Mouse (Mus musculus): Measurements from ENCODE around the gene Slc6a15. TPM values are rescaled to one million over a fixed set of nuclear protein-coding genes. Genes with fewer than 3 reads are reported as not detected.

Slc6a15 gene
- total and polyA plus RNA-seq, 2 experiments from 2014 or later: 58.8 to 79.5 TPM

DNA sequence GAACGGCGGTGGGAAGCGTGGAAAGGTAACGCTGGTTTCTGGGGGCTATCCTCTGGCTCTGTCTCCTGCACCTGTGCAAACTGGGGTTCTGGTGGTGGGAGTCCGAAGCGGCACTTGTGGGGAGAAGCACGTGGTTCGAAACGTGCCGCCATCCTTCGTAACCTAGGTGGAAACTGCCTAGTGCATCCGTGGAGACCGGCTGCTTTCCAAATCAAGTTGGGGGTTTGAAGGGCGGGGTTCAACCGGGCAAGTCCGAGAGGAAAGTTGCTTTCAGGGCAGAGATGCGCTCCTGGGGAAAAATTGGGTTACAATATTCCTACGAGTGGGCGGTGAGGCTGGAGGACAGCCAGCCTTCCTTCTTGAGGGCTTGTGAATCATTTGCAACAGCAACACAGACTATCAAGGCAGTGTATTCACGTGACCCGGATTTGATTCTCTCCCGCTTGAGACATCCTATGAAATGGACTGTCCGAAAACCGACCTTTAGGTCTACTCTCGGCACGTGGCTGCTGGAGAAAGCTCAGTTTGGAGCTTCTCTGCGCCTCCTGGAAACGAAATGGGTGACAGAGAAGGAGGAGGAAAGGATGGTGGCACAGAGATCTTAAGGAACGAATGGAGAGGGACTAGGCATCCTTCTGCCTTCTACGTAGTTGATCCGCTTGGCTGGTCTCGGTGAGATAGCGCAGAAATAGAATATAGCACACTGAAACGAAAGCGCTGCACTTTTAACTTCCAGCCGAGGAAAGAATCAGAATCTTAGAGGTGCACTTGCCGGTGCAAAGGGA, 905 bp downstream of the Slc6a15 start:
- H3K27me3 ChIP-seq (ENCODE audit: insufficient read depth, low read length): no peaks in the 10 kb centered on the region
- H3K9ac ChIP-seq (replicated peaks; ENCODE audit: low read length): peak overlapping the region; percentile 78
- no peaks in the 10 kb centered on the region for H3K4me1 ChIP-seq (ENCODE audit: insufficient read depth, low read length)
- ATAC-seq (peak; percentile 52), DNase-seq (ENCODE audit: low spot score) (peak; percentile 62)
- under 1% methylated on average over 37 of the region's 37 CpGs for WGBS
- H3K4me3 ChIP-seq (ENCODE audit: low read length): peak overlapping the region; percentile 53
- no peak for TF ChIP-seq CTCF (IDR thresholded peaks at IDR 0.05; ENCODE audit: low read depth)
- H3K36me3 ChIP-seq (ENCODE audit: insufficient read depth, low read length): no peaks in the 10 kb centered on the region
- H3K4me2 ChIP-seq (ENCODE audit: low read depth, low read length): peak overlapping the region; percentile 83
- H3K9me3 ChIP-seq (ENCODE audit: low read length): no peaks in the 10 kb centered on the region
- peak overlapping the region; percentile 85 for H3K27ac ChIP-seq

DNA sequence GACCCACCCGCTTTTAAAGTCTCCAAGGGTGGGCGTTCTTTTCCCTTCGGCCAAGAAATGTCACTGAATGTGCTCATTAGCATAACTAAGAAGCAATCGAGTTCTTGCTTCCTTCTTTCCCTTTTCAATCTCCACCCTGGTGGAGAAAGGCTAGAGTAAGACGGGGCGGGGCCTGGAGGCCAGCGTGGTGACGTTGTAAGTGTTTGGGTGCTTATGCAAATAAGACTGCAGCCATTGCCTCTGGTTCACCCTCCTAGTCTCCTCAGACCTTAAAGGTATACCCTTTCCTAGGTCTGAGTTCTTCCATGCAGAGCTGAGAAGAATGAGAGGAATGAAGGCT, 1.5 kb downstream of the Slc6a15 start:
- H3K9ac ChIP-seq (replicated peaks; ENCODE audit: low read length): peak overlapping the region; percentile 78
- H3K9me3 ChIP-seq (ENCODE audit: low read length): no peaks in the 10 kb centered on the region

DNA sequence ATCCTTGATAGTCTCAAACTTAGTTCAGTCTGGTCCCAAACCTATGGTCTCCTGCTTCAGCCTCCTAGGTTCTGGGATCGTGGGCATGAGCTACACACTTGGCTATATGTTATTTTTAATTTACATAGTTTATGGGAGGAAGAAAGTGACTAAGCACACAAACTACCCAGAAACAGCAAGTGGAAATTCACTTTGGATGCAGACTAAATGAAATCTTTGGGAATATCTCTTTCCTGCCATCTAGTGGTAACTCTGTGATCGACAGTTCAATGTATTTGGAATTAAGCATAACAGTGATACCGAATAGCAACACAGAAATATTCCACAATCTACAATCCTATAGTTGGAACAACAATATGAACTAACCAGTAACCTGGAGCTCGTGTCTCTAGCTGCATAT, 34.6 kb downstream of the Slc6a15 start:
- 0 out of 2 replicates have a peak, but pooled peaks have one; percentile 51 for ATAC-seq

More for the DNA sequence above, 1.5 kb downstream of the Slc6a15 start:
- ATAC-seq: peak; percentile 89
- WGBS: 1% methylated on average over 8 of the region's 8 CpGs
- peak overlapping the region; percentile 53 for H3K4me3 ChIP-seq (ENCODE audit: low read length)
- H3K4me1 ChIP-seq (ENCODE audit: insufficient read depth, low read length): no peaks in the 10 kb centered on the region
- H3K27me3 ChIP-seq (ENCODE audit: insufficient read depth, low read length): no peaks in the 10 kb centered on the region
- DNase-seq (ENCODE audit: low spot score): peak; percentile 89
- H3K4me2 ChIP-seq (ENCODE audit: low read depth, low read length): peak overlapping the region; percentile 83
- peak overlapping the region; percentile 85 for H3K27ac ChIP-seq
- H3K36me3 ChIP-seq (ENCODE audit: insufficient read depth, low read length): no peaks in the 10 kb centered on the region
- peak; percentile 47 for TF ChIP-seq CTCF (IDR thresholded peaks at IDR 0.05; ENCODE audit: low read depth)

DNA sequence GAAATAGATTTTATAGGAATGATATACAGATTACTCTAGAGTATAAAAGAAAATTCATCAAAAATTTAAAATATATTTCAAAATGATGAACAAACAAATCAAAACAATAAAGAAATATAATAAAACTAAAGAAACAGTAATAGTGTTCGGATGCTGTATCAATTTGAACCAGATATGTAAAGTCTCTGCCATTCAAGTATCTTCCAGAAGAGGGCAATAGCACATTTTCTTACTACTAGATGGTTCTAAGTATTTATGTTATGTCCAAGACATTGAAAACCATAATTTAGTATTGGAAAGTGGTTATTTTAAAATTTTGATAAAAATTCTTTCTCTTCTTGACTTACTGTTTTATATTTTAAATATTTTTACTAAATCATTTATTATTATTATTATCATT, 60.1 kb downstream of the Slc6a15 start:
- ATAC-seq (no peak), DNase-seq (ENCODE audit: low spot score) (peak; percentile 40)
- Histone ChIP-seq H3K9me3 (ENCODE audit: low read length) (no peaks in the 10 kb centered on the region), H3K4me3 (ENCODE audit: low read length) (no peak overlapping the region), H3K4me2 (ENCODE audit: low read depth, low read length) (no peak overlapping the region), H3K27ac (no peak overlapping the region), H3K9ac (replicated peaks; ENCODE audit: low read length) (no peak overlapping the region), H3K4me1 (ENCODE audit: insufficient read depth, low read length) (no peaks in the 10 kb centered on the region), H3K27me3 (ENCODE audit: insufficient read depth, low read length) (no peaks in the 10 kb centered on the region), H3K36me3 (ENCODE audit: insufficient read depth, low read length) (no peaks in the 10 kb centered on the region)
- 86% methylated on average over 1 of the region's 1 CpGs for WGBS
- peak; percentile 41; the same call in 1 of the 2 replicates for TF ChIP-seq CTCF (IDR thresholded peaks at IDR 0.05; ENCODE audit: low read depth)

More for the DNA sequence above, 34.6 kb downstream of the Slc6a15 start:
- H3K27ac ChIP-seq: no peak overlapping the region
- no peak overlapping the region for H3K9ac ChIP-seq (replicated peaks; ENCODE audit: low read length)
- no peaks in the 10 kb centered on the region for H3K9me3 ChIP-seq (ENCODE audit: low read length)
- 16% methylated on average over 4 of the region's 4 CpGs for WGBS
- no peak overlapping the region for H3K4me2 ChIP-seq (ENCODE audit: low read depth, low read length)
- no peak overlapping the region for H3K4me3 ChIP-seq (ENCODE audit: low read length)
- no peaks in the 10 kb centered on the region for H3K4me1 ChIP-seq (ENCODE audit: insufficient read depth, low read length)
- no peaks in the 10 kb centered on the region for H3K27me3 ChIP-seq (ENCODE audit: insufficient read depth, low read length)
- DNase-seq (ENCODE audit: low spot score): peak; percentile 86
- peak; percentile 79 for TF ChIP-seq CTCF (IDR thresholded peaks at IDR 0.05; ENCODE audit: low read depth)
- H3K36me3 ChIP-seq (ENCODE audit: insufficient read depth, low read length): no peaks in the 10 kb centered on the region; the same call in 1 of the 2 replicates

DNA sequence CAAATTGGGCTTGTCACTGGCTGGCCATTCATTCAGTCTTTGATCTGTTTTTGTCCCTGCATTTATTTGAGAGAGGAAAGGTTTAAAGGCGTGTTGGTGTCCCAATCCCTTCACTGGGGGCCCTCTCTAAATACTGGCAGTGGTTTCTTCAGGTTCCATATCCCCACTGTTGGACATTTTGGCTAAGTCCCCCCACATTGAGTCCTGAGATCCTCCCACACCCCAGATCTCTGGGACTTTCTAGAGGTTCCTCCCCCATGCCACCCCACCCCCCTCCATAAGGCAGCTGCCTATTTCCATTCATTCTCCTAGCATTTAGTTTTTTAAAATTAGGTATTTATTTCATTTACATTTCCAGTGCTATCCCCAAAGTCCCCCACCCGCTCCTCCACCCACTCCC, 75.0 kb downstream of the Slc6a15 start:
- 86% methylated on average over 2 of the region's 2 CpGs for WGBS
- Histone ChIP-seq H3K4me1 (ENCODE audit: insufficient read depth, low read length) (no peaks in the 10 kb centered on the region), H3K4me2 (ENCODE audit: low read depth, low read length) (no peak overlapping the region), H3K9me3 (ENCODE audit: low read length) (no peaks in the 10 kb centered on the region), H3K4me3 (ENCODE audit: low read length) (no peak overlapping the region), H3K9ac (replicated peaks; ENCODE audit: low read length) (no peak overlapping the region), H3K27ac (no peak overlapping the region), H3K36me3 (ENCODE audit: insufficient read depth, low read length) (no peaks in the 10 kb centered on the region), H3K27me3 (ENCODE audit: insufficient read depth, low read length) (no peaks in the 10 kb centered on the region)
- ATAC-seq (peak; percentile 27; the same call in 1 of the 2 replicates), DNase-seq (ENCODE audit: low spot score) (no peak)
- TF ChIP-seq CTCF (IDR thresholded peaks at IDR 0.05; ENCODE audit: low read depth): no peak

DNA sequence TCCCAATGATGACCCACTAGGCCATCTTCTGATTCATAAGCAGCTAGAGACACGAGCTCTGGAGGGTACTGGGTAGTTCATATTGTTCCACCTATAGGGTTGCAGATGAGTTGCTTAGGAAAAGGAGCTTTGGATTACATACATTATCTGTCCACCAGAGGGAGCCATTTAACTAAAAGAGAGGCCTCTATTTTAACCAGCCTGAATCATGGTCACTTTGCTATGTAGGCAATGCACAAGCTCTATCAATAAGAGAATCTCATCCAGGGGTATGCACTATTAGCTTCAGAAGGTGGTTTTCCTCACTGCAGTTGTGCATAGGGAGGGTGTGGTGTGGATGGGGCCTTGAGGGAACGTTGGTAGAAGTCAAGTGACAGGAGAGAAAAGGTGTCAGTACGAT, 75.5 kb downstream of the Slc6a15 start:
- Histone ChIP-seq H3K4me1 (ENCODE audit: insufficient read depth, low read length) (no peaks in the 10 kb centered on the region), H3K9me3 (ENCODE audit: low read length) (no peaks in the 10 kb centered on the region), H3K27ac (no peak overlapping the region), H3K36me3 (ENCODE audit: insufficient read depth, low read length) (no peaks in the 10 kb centered on the region), H3K4me2 (ENCODE audit: low read depth, low read length) (no peak overlapping the region), H3K27me3 (ENCODE audit: insufficient read depth, low read length) (no peaks in the 10 kb centered on the region), H3K9ac (replicated peaks; ENCODE audit: low read length) (no peak overlapping the region), H3K4me3 (ENCODE audit: low read length) (no peak overlapping the region)
- TF ChIP-seq CTCF (IDR thresholded peaks at IDR 0.05; ENCODE audit: low read depth): peak; percentile 83
- ATAC-seq (peak; percentile 83), DNase-seq (ENCODE audit: low spot score) (peak; percentile 93)
- 35% methylated on average over 3 of the region's 3 CpGs for WGBS

DNA sequence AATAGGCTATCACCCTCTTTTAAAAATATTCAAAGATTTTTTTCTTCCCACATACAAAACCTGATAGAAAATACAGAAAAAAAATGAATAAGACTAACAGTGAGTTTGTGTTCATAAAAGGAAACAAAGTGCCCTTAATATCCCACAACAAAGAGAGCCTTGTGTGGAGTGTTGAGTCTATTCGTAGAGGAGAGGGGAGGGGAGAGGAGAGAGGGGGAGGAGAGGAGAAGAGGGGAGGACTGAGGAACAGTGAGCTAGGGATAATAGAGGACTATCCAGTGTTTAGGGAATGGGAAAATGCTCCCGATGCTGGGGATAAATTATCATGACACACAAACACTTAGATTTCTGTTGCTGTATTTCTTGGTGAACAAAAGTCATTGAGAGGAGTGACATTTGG, 80.8 kb downstream of the Slc6a15 start:
- Histone ChIP-seq H3K27me3 (ENCODE audit: insufficient read depth, low read length) (no peaks in the 10 kb centered on the region), H3K36me3 (ENCODE audit: insufficient read depth, low read length) (no peaks in the 10 kb centered on the region), H3K27ac (no peak overlapping the region), H3K4me1 (ENCODE audit: insufficient read depth, low read length) (no peaks in the 10 kb centered on the region), H3K4me3 (ENCODE audit: low read length) (no peak overlapping the region), H3K9me3 (ENCODE audit: low read length) (no peaks in the 10 kb centered on the region), H3K4me2 (ENCODE audit: low read depth, low read length) (no peak overlapping the region), H3K9ac (replicated peaks; ENCODE audit: low read length) (no peak overlapping the region)
- ATAC-seq (no peak), DNase-seq (ENCODE audit: low spot score) (peak; percentile 2)
- 39% methylated on average over 2 of the region's 2 CpGs for WGBS
- no peak for TF ChIP-seq CTCF (IDR thresholded peaks at IDR 0.05; ENCODE audit: low read depth)

All from hindbrain, postnatal 0 days (tissue).